Mouse (Mus musculus) thymus, postnatal 0 days (tissue): Measurements from ENCODE around the gene Hdac11. TPM values are rescaled to one million over a fixed set of nuclear protein-coding genes. Genes with fewer than 3 reads are reported as not detected.
A peak's percentile ranks its signal among the peaks of the same experiment; 100 is the strongest.
"Not testable (repeated sequence)": the region's sequence is repeated elsewhere in the genome, so short reads cannot be mapped to it uniquely, and the experiment has no call there.

Experiments used
- DNase-seq: peaks from one replicate; pipeline ENCODE4 v3.0.0-alpha.2; 2015; ENCODE audit warnings: low spot score
- polyA plus RNA-seq: library from polyadenylated mRNA; unstranded; fragments of >200 nt; fragmentation: Nextera tagmentation; extraction: Ambion mirVana; gene quantifications from 2 replicates; pipeline ENCODE4 v1.2.1, GENCODE M21; 2015

Hdac11 gene
- polyA plus RNA-seq, 1 experiment from 2014 or later, result 6.2 TPM

DNA sequence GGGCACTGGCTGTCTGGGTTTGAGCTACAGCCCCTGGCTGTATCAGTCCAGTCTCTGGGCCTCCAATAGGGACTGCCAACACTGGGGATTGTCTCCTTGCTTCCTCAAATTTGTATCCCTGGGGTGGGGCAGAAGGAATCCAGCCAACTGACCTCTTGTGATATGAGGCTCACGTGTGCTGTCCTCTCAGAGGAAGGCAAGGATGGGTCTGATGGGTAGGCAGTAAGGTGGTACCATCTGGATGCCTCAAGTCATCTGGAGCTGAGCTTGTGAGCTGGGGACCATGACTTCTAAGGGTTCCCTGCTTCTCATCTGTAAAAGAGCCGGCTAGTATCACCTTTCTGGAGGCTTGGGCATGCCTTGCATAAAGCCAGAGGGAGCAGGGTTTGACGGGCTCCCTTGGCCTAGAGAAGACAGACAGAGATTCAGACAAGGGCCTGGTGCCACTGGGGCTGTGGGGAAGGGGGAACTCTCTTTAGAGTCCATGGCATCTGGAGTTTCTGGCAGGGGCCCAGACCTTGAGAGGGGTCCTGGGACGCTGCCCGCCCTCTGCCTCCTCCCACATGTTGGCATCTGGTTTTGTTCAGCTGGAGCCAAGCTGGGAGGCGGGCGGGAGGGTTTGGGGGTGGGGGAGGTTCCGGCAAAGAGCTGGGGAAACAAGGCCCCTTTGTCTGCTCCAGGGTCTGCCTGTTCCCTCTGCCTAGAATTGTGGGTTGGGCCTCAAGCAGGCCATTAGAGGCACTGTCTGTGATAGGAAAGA, 44.1 kb downstream of the Hdac11 start:
- no peak for DNase-seq

DNA sequence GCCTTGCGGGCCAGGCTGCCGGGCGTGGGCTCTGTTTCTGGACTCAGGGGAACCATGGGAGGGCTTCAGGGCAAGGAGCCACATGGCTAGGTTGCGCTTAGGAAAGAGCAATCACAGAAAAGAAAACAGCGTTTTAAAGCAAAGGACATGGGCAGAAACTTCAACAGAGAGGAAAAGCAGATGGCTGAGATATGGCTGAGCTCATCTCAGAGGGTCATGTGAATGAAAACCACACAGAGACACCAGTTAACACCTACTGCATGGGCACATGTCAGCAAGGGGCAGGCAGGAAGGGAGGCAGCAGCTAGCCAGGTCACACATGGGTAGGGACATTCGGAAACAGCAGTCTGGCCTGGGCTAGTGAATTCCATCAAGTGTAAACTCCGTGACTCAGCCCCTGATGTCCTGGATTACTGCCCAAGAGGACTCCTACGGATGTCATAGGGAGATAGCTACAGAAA, 45.4 kb downstream of the Hdac11 start:
- no peak for DNase-seq

DNA sequence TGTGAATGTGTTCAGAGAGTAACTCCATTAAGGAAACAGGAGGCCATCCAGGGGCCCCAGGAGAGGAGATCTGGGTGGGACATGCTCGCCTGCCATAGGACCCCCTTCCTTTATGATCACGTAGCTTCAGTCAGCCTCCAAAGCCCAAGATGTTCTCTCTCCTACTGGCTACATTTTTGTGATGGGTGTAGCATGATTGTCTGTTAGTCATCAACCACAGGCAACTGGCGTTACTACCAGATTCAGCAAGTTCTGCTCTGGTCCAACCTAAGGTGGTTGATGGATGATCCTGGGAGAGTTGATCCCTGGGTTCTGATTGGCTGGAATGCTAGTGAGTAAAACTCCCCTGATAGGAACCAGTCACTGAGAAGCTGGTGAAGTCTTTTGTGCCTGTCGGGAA, 46.1 kb downstream of the Hdac11 start:
- DNase-seq, result no peak

DNA sequence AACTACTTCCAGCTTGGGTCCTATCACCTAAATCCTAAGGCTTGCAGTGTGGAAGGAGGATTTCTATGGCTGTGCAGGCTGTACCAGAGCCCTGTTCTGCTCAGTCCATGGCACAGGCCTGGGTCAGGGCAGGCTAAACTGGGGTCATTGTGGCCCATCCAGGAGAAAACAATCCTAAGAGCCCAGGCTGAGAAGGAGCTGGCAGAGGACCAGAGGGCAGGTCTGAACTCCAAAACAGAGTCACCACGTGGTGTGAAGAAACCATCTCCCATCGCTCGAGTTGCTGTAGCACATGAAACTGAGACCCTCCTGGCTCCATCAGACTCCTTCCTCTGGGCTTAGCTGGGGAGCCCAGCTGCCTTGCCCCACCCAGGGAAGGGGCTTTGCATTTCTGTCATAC, 48.9 kb downstream of the Hdac11 start:
- no peak for DNase-seq

DNA sequence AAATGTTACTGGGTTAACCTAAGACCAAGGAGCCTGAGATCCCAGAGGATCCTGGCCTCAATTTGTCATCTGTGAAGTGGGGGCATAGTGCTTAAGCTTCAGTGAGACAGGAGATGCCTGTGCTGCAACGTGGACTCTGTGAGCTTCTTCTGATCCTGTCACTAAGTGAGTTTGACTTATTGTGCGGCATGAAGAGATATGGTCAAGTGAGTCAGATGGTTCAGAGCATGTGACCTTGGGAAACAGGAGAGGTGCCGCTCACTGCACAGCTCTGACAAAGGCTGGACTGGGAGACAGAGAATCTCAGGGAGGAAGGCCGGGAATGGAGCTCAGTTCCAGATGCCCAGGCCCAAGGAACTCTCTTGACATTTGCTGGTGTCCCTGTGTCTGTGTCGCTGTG, 49.3 kb downstream of the Hdac11 start:
- no peak for DNase-seq

DNA sequence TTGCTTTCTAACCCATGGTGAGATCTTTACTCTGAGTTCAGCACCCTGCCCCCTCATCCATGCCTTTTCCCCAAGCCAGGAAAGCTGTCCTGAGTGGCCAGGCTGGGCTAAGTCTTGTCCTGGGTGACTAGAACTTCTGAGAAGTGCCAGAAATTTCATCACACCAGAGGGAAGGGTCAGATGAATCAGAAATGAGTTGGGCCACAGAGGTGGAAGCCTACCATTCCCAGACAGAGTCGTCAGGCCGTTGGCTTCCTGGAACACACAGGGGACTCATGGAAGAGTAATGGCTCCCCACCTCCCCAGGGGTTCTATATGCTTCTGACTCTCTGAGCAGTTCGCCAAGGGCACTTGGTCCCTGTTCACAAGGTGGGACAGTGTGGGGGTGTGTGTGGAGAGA, 51.0 kb downstream of the Hdac11 start:
- no peak for DNase-seq

DNA sequence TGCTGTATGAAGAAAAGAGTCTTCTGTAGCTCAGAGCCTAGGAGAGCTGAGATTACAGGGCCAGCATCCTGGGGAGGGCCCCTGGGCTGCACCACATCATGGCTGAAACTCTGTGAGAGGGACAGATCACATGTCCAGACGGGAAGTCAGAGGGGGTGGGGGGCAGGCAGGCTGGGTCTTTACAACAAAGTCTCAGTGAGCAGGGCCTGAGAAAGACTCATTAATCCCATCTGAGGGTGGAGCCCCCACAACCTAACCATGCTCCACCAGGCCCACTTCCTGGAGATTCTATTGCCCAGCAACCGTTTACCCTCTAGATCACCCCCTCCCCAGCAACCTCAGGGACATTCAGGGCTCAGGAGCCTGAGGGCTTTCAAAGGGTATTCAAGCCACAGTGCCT, 53.3 kb downstream of the Hdac11 start:
- no peak for DNase-seq

DNA sequence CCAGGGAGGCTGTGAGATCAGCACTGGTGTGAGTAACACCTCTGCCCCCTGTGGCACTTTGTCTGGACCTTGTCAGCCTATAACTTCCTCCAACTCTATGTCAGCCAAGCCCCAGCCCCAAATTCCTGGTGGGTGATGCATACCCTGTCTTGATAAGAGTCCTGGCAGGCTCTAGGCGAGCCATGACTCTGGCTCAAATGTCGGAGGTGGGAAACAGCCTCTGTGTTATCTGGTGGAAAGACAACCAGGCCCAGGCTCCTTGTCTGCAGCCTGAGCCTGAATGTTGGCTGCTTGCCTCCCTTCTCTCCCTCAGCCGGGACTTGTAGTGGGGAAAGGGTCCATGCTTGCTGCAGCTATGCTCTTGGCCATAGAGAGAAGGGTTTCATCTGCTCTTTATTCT, 54.4 kb downstream of the Hdac11 start:
- DNase-seq, result no peak

DNA sequence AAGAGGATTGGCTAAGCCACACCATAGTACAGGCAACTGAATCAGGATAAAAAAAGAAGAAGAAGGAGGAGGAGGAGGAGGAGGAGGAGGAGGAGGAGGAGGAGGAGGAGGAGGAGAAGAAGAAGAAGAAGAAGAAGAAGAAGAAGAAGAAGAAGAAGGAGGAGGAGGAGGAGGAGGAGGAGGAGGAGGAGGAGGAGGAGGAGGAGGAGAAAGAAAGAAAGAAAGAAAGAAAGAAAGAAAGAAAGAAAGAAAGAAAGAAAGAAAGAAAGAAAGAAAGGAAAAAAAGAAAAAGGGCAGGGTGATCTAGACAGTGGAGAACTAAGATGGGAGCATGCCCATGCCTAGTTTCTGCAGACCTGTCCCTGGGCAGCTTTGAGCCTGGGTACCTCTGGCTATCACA, 55.7 kb downstream of the Hdac11 start, which contains the start of gene Fbln2:
Fbln2 (plus strand) TSS at position 301 of the 400 bp plus-strand sequence.
- DNase-seq, result not testable (repeated sequence)

DNA sequence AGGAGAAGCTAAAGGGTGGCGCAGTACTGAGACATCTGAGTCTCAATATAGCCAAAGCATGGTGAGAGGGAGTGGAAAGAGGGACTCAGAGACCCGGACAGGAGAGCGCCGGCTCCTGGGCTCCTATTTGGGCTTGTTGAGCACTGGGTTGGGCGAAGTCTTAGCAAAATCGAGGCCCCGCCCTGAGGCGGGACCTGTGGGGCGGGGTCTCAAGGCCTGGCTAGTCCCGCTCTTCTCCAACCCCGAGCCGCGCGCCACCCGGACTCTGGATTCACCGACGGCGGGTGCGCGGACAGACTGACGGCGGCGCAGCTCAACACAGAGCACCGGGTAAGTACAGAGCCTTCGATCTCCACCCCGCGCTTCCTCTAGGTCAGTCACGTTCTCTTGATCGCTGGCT, 56.1 kb downstream of the Hdac11 start:
- no peak for DNase-seq

DNA sequence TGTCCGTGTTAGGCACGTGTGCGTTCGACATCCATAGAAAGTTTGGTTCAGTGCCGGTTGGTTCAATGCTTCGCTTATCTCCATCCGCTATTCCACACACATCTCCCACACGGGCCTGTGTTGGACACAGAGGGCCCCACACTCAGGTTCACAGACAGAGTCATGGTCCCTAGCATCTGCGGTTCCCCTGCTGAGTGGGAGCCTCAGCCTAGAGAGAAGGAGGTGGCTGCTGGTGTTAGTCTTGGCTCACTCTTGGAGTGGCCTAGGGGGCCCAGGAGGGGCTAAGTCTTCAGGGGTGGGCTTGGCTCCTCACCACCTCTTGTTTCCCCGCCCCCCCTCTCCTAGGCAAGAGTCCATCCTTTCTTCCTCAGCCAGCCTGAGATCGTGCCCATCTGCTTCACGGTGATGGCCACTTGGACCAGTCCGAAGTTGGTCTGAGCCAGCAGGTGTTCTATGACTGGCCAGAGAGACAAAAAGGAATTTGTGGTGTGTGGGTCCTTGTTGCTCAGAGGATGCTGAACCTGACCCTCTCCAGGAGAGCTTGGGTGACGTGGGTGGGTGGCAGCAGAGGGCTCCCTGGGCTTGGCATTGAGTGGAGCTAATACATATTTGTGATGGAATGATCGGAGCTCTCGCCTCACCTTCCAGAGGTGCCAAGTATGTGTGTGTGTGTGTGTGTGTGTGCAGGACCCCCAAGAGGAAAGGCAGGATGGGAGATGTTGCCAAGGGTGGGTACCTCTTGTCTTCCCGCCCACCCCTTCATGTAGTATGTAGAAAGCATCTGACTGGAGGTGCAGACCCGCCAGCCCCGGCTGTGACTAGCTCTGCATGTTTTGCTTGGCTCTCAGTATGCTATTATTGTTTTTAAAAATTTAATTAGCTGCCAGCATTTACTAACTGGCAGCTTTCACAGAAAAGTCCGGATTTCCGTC, 57.1 kb downstream of the Hdac11 start:
- no peak for DNase-seq

DNA sequence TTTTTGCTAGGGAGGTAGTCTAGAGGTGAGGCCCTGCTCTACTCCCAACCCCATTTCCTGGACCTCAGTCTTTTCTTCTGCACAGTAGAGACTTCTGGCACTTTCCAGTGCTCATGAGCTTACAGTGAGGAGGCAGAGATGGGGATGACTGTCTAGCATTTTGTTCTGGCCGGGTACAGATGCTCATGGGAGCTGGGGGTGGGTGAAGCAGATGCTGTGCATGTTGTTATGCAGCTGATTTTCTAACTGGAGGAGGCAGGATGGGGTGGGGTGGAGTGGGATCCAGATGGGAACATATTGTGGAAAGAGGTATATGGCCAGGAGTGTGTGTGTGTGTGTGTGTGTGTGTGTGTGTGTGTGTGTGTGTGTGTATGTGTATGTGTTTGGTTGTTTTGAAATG, 59.0 kb downstream of the Hdac11 start:
- DNase-seq, result no peak

DNA sequence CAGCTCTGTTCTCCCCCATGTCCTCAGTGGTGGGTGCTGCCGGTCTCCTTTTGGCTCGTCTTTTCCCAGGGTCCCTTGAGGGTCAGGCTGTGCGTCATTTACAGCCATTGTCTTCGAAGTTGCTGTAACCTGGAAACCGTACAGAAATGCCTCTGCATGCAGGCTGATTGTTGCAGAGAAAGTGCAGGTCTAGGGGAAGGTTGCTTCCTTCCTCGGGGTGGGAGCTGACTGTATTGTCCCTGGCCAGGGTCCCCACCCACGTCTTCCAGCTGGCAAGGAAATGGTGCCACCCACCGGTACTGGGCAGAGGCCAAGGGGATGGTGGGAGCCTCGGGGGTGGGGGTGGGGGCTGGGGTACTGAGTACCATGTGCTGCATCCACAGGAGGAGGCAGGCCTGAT, 62.0 kb downstream of the Hdac11 start:
- no peak for DNase-seq

DNA sequence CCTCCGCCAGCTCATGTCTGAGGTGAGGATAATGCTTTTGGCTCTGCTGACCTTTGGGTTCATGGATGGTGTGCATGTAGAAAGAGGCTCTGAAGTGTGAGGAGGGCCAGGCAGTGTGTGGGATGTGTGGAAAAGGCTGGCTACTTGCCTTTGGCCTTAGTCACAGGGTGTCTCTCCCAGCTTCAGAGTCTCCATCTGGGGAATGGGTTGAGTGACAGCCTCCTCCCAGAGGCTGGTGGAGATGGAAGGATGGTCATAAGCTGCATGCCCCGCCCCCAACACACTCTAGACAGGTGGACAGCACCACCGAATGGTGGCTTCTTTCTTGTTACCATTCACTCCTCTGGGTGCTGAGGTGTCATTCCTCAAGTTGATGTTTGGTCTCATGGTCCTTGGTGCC, 62.4 kb downstream of the Hdac11 start:
- DNase-seq, result no peak

DNA sequence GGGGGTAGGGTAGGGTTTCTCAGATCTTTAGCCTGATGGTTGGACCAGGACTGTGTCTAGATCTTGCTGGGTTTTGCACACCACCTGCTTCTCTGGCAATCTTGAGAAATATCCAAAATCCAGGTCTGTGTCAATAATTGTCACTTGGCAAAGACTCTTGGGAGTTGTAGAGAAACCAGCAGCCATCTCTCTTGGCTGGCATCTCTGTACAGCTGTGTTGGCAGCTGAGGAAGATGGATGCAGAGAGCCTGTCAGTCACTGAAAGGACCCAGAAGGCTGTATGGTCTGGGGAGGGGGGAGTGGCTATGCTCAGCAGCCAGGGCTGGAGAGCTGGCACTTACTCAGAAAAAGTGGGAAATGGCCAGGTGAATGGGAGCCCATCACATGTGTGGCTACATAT, 63.6 kb downstream of the Hdac11 start:
- DNase-seq, result no peak

DNA sequence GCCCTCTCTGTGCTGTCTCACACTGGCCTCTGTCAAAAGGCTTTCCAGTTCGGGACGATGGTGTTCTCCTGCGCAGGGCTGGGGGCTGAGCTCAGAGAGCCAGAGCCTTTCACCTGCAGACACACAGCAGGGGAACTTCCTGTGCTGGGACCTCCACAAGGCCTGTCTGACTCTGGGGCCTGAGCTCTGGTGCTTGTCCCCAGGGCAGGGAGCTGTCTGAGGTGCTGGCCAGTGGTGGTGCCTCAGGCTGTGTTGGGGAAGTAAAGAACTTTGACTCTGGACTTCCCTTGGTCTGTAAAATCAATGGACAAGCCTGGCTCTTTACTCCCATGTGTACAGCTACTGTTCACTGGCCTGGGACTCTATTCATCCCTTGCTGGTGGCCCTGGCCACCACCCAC, 64.6 kb downstream of the Hdac11 start:
- DNase-seq, result peak; percentile 13

DNA sequence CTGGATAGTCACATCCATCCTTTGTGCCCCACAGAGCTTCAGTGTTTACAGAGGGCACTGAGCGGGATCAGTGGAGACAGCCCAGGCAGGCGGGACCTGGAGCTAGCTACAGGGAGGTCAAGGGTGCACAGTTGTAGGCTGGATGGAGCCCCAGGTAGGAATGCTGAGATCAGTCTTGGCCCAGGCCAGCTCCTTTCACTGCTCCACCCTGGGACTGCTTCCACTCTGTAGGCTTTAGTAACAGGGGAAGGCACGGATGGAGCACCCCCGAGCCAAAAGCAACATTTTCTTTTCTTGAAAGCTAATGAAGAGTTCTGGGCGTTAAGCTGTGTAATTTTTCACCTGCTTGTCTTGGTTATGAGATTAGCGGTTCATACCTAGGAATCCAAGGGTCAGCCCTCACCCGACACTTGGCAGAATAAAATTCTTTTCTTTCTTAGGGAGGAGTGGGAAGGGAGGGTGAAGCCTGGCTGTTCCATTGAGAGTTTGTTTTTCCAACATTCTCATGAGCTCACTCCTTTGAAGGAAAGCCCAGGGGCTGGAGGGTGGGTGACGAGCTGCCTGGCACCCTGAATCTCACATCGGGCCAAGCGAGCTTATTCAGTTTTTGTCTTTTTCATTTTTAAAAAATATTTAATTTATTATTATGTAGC, 66.4 kb downstream of the Hdac11 start:
- DNase-seq, result no peak

Other genes with a start within 250 kb of the Hdac11 start
- gene Iqsec1, start 168.0 kb upstream of the Hdac11 start, polyA plus RNA-seq, result 4.8 and 5.4 TPM in 2 replicates
- 36.0 and 37.9 TPM in 2 replicates for gene Nup210, start 39.8 kb upstream of the Hdac11 start, polyA plus RNA-seq
- gene Fbln2, start 55.8 kb downstream of the Hdac11 start, polyA plus RNA-seq, result 97.2 and 117 TPM in 2 replicates